Mouse (Mus musculus): Measurements from ENCODE around the gene Ankrd24. TPM values are rescaled to one million over a fixed set of nuclear protein-coding genes. Genes with fewer than 3 reads are reported as not detected.

The Ankrd24 gene
- polyA plus RNA-seq, 1 experiment from 2014 or later: 15.2 TPM

GRCm38 (mm10) chr10:81598342-81598741, 30.0 kb upstream of the Ankrd24 start:
- peaks cover 21% of the 10 kb centered on the region; the same call in 1 of the 2 replicates for H3K27me3 ChIP-seq
- H3K4me3 ChIP-seq (replicated peaks): no peak overlapping the region
- no peak overlapping the region for H3K9ac ChIP-seq
- peak overlapping the region; percentile 94; the same call in 1 of the 2 replicates for H3K27ac ChIP-seq
- ATAC-seq (replicated peaks; ENCODE audit: low FRiP score): no peak
- H3K4me1 ChIP-seq: peaks cover 86% of the 10 kb centered on the region
- no peaks in the 10 kb centered on the region for H3K36me3 ChIP-seq
- H3K4me2 ChIP-seq: no peak overlapping the region
- no peaks in the 10 kb centered on the region for H3K9me3 ChIP-seq (replicated peaks)
- WGBS: 40% methylated on average over 3 of the region's 3 CpGs

GRCm38 (mm10) chr10:81598871-81599270, 29.5 kb upstream of the Ankrd24 start:
- Histone ChIP-seq H3K27ac (no peak overlapping the region), H3K9me3 (replicated peaks) (no peaks in the 10 kb centered on the region), H3K9ac (no peak overlapping the region), H3K36me3 (no peaks in the 10 kb centered on the region), H3K4me2 (no peak overlapping the region), H3K4me1 (peaks cover 83% of the 10 kb centered on the region), H3K4me3 (replicated peaks) (no peak overlapping the region), H3K27me3 (peaks cover 17% of the 10 kb centered on the region; the same call in 1 of the 2 replicates)
- 30% methylated on average over 6 of the region's 6 CpGs for WGBS
- no peak for ATAC-seq (replicated peaks; ENCODE audit: low FRiP score)

- Histone ChIP-seq H3K4me3 (replicated peaks) (no peak overlapping the region), H3K36me3 (no peaks in the 10 kb centered on the region), H3K9me3 (replicated peaks) (no peaks in the 10 kb centered on the region), H3K4me1 (peaks cover 87% of the 10 kb centered on the region), H3K27me3 (peaks cover 10% of the 10 kb centered on the region; the same call in 1 of the 2 replicates), H3K27ac (no peak overlapping the region), H3K9ac (no peak overlapping the region), H3K4me2 (no peak overlapping the region)
- ATAC-seq (replicated peaks; ENCODE audit: low FRiP score): no peak
- 56% methylated on average over 5 of the region's 5 CpGs for WGBS
Observed at GRCm38 (mm10) chr10:81599630-81600029, 28.7 kb upstream of the Ankrd24 start.

GRCm38 (mm10) chr10:81600096-81600495, 28.2 kb upstream of the Ankrd24 start:
- H3K27me3 ChIP-seq: peaks cover 7% of the 10 kb centered on the region; the same call in 1 of the 2 replicates
- 36% methylated on average over 10 of the region's 10 CpGs for WGBS
- no peak overlapping the region for H3K9ac ChIP-seq
- no peaks in the 10 kb centered on the region for H3K9me3 ChIP-seq (replicated peaks)
- H3K36me3 ChIP-seq: no peaks in the 10 kb centered on the region
- peaks cover 88% of the 10 kb centered on the region for H3K4me1 ChIP-seq
- ATAC-seq (replicated peaks; ENCODE audit: low FRiP score): no peak
- no peak overlapping the region for H3K4me3 ChIP-seq (replicated peaks)
- H3K4me2 ChIP-seq: peak overlapping the region; percentile 57; the same call in 1 of the 2 replicates
- peak overlapping the region; percentile 91 for H3K27ac ChIP-seq

- Histone ChIP-seq H3K9ac (no peak within 1 kb of the TSS), H3K9me3 (replicated peaks) (no peaks in the 10 kb centered on the region), H3K36me3 (no peaks in the 10 kb centered on the region), H3K4me2 (peak within 1 kb of the TSS; percentile 57), H3K4me3 (replicated peaks) (peak within 1 kb of the TSS; percentile 30), H3K27me3 (peaks cover under 1% of the 10 kb centered on the region; the same call in 1 of the 2 replicates), H3K27ac (peak within 1 kb of the TSS; percentile 91), H3K4me1 (peaks cover 88% of the 10 kb centered on the region)
- under 1% methylated on average over 26 of the region's 28 CpGs for WGBS
- ATAC-seq (replicated peaks; ENCODE audit: low FRiP score): peak; percentile 79
Observed at GRCm38 (mm10) chr10:81600738-81601203, 27.6 kb upstream of the Ankrd24 start, which contains the start of gene Tle6. Tle6 (minus strand) TSS chr10:81601073.

- 17% methylated on average over 7 of the region's 7 CpGs for WGBS
- H3K27me3 ChIP-seq: no peaks in the 10 kb centered on the region
- H3K4me1 ChIP-seq: peaks cover 83% of the 10 kb centered on the region
- no peaks in the 10 kb centered on the region for H3K36me3 ChIP-seq
- peak overlapping the region; percentile 30 for H3K4me3 ChIP-seq (replicated peaks)
- peak overlapping the region; percentile 82 for H3K27ac ChIP-seq
- H3K4me2 ChIP-seq: peak overlapping the region; percentile 57
- H3K9me3 ChIP-seq (replicated peaks): no peaks in the 10 kb centered on the region
- ATAC-seq (replicated peaks; ENCODE audit: low FRiP score): no peak; the same call in 1 of the 2 replicates
- H3K9ac ChIP-seq: no peak overlapping the region
Observed at GRCm38 (mm10) chr10:81601396-81601905, 26.9 kb upstream of the Ankrd24 start.

GRCm38 (mm10) chr10:81602741-81603151, 25.6 kb upstream of the Ankrd24 start:
- WGBS: 19% methylated on average over 4 of the region's 4 CpGs
- no peak overlapping the region for H3K4me2 ChIP-seq
- H3K27me3 ChIP-seq: no peaks in the 10 kb centered on the region
- H3K9me3 ChIP-seq (replicated peaks): no peaks in the 10 kb centered on the region
- H3K9ac ChIP-seq: no peak overlapping the region
- H3K4me3 ChIP-seq (replicated peaks): no peak overlapping the region
- H3K4me1 ChIP-seq: peaks cover 76% of the 10 kb centered on the region
- ATAC-seq (replicated peaks; ENCODE audit: low FRiP score): no peak
- H3K36me3 ChIP-seq: no peaks in the 10 kb centered on the region
- 0 out of 2 replicates have a peak overlapping the region, but pooled peaks have one; percentile 37 for H3K27ac ChIP-seq

GRCm38 (mm10) chr10:81604019-81604967, 24.0 kb upstream of the Ankrd24 start:
- H3K4me2 ChIP-seq: peak overlapping the region; percentile 84
- H3K9me3 ChIP-seq (replicated peaks): no peaks in the 10 kb centered on the region
- H3K27ac ChIP-seq: peak overlapping the region; percentile 96; the same call in 1 of the 2 replicates
- H3K4me3 ChIP-seq (replicated peaks): peak overlapping the region; percentile 18; the same call in 1 of the 2 replicates
- no peaks in the 10 kb centered on the region for H3K36me3 ChIP-seq
- peaks cover 61% of the 10 kb centered on the region for H3K4me1 ChIP-seq
- ATAC-seq (replicated peaks; ENCODE audit: low FRiP score): no peak
- WGBS: 76% methylated on average over 12 of the region's 12 CpGs
- no peaks in the 10 kb centered on the region for H3K27me3 ChIP-seq
- no peak overlapping the region for H3K9ac ChIP-seq

GRCm38 (mm10) chr10:81604968-81605665, 23.2 kb upstream of the Ankrd24 start:
- Histone ChIP-seq H3K9ac (peak overlapping the region; percentile 25), H3K9me3 (replicated peaks) (no peaks in the 10 kb centered on the region), H3K4me1 (peaks cover 53% of the 10 kb centered on the region), H3K4me2 (peak overlapping the region; percentile 84), H3K27ac (peak overlapping the region; percentile 96), H3K36me3 (no peaks in the 10 kb centered on the region), H3K27me3 (no peaks in the 10 kb centered on the region), H3K4me3 (replicated peaks) (peak overlapping the region; percentile 56)
- ATAC-seq (replicated peaks; ENCODE audit: low FRiP score): peak; percentile 10; the same call in 1 of the 2 replicates
- 18% methylated on average over 29 of the region's 29 CpGs for WGBS

GRCm38 (mm10) chr10:81605666-81605973, 22.7 kb upstream of the Ankrd24 start:
- Histone ChIP-seq H3K4me2 (peak overlapping the region; percentile 84), H3K27ac (peak overlapping the region; percentile 96), H3K9me3 (replicated peaks) (no peaks in the 10 kb centered on the region), H3K27me3 (no peaks in the 10 kb centered on the region), H3K4me3 (replicated peaks) (peak overlapping the region; percentile 56), H3K9ac (peak overlapping the region; percentile 25), H3K4me1 (peaks cover 48% of the 10 kb centered on the region), H3K36me3 (no peaks in the 10 kb centered on the region)
- 3% methylated on average over 14 of the region's 14 CpGs for WGBS
- ATAC-seq (replicated peaks; ENCODE audit: low FRiP score): no peak

GRCm38 (mm10) chr10:81605974-81606751, 22.2 kb upstream of the Ankrd24 start, which contains the start of gene BC025920:
BC025920 (plus strand) TSS chr10:81606270.
- Histone ChIP-seq H3K4me3 (replicated peaks) (peak within 1 kb of the TSS; percentile 56), H3K9ac (peak within 1 kb of the TSS; percentile 53), H3K9me3 (replicated peaks) (peaks cover 4% of the 10 kb centered on the region; the same call in 1 of the 2 replicates), H3K4me2 (peak within 1 kb of the TSS; percentile 84), H3K27ac (peak within 1 kb of the TSS; percentile 96), H3K36me3 (no peaks in the 10 kb centered on the region), H3K4me1 (peaks cover 43% of the 10 kb centered on the region), H3K27me3 (no peaks in the 10 kb centered on the region)
- ATAC-seq (replicated peaks; ENCODE audit: low FRiP score): peak; percentile 86
- WGBS: under 1% methylated on average over 39 of the region's 39 CpGs
